Mouse (Mus musculus): ENCODE data around the gene Elp4. TPM values are rescaled to one million over a fixed set of nuclear protein-coding genes. Genes with fewer than 3 reads are reported as not detected.

The Elp4 gene
- polyA plus RNA-seq, 1 experiment, result 2.9 TPM

DNA sequence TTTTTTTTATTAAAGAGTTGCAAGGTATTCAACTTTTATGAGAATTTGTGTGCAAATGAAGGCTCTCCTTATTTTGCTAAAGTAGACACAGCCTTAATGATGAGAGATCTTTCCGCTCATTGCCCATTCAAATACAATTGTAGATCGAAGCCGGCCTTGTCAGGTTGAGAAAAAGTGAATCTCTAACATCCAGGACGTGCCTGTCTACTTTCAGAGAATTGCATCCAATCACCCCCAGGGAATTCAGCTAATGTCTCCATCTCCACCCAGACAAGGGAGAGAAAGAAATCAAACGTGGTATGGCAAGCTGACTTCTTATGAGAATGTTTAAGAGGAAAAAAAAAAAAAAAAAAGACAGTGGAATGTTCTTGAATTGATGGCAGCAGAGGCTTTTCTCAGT is 239.4 kb downstream of the Elp4 start:
- DNase-seq (ENCODE audit: low read depth in 1 of 2, low spot score in 2 of 2), result no peak
- H3K36me3 ChIP-seq (ENCODE audit: control insufficient read depth, insufficient read depth, low read length), result no peaks in the 10 kb centered on the region
- no peaks in the 10 kb centered on the region for H3K4me1 ChIP-seq (ENCODE audit: control insufficient read depth, insufficient read depth, insufficient read length)
- no peak overlapping the region for H3K27ac ChIP-seq (ENCODE audit: insufficient read depth, low read length)
- TF ChIP-seq CTCF (IDR thresholded peaks at IDR 0.05; ENCODE audit: extremely low read depth, insufficient read depth, insufficient read length, insufficient replicate concordance) (no peak), POLR2A (IDR thresholded peaks at IDR 0.05; ENCODE audit: low read depth, low read length) (no peak)
- peaks cover 40% of the 10 kb centered on the region for H3K27me3 ChIP-seq (ENCODE audit: control insufficient read depth, insufficient read depth, low read length)
- 22% methylated on average over 5 of the region's 5 CpGs for WGBS
- H3K4me3 ChIP-seq (ENCODE audit: extremely low read depth, insufficient read depth, insufficient read length), result no peak overlapping the region

DNA sequence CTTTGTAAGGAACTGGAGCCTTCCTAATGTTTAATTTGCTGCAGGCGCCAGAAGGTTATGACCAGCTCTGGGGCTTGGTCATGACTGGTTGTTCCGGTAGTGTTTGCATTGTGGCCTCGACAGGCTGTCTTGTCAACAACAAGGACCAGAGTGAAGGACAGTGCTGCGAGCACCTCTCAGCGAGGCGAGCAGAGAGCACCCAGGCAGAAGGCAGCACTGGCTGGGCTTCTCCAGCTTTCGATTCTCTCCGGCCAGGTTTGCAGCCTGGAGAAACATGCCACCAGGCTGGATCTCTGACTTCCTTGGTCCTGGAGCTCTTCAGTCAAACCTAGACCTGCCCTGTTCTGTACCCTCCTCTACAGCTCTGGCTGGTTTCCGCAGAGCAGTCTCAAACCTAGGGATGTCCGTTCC is 241.3 kb downstream of the Elp4 start:
- DNase-seq (ENCODE audit: low read depth in 1 of 2, low spot score in 2 of 2), result no peak
- no peak overlapping the region for H3K27ac ChIP-seq (ENCODE audit: insufficient read depth, low read length)
- no peaks in the 10 kb centered on the region for H3K4me1 ChIP-seq (ENCODE audit: control insufficient read depth, insufficient read depth, insufficient read length)
- H3K36me3 ChIP-seq (ENCODE audit: control insufficient read depth, insufficient read depth, low read length), result no peaks in the 10 kb centered on the region
- WGBS, result 11% methylated on average over 10 of the region's 10 CpGs
- TF ChIP-seq CTCF (IDR thresholded peaks at IDR 0.05; ENCODE audit: extremely low read depth, insufficient read depth, insufficient read length, insufficient replicate concordance) (no peak), POLR2A (IDR thresholded peaks at IDR 0.05; ENCODE audit: low read depth, low read length) (no peak)
- no peak overlapping the region for H3K4me3 ChIP-seq (ENCODE audit: extremely low read depth, insufficient read depth, insufficient read length)
- H3K27me3 ChIP-seq (ENCODE audit: control insufficient read depth, insufficient read depth, low read length), result peaks cover 27% of the 10 kb centered on the region

DNA sequence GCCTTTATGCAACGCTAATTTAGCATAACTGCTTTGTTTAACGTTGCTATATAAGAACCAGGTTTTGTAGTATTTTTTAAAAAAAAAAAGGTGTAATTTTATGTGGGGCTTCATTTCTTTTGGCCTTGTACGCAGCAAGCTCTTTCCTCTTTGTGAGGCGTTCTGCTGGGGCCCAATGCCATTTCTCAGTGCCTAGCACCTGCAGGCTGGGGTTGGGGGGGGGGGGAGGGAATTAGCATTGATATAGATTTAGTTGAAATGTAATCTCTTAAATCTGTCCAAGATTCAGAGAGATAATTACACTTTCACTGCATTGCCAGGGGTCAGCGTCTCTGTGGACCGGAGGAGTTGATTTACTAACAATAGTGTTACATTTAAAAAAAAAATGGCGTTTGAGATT is 241.8 kb downstream of the Elp4 start:
- no peak for DNase-seq (ENCODE audit: low read depth in 1 of 2, low spot score in 2 of 2)
- H3K4me3 ChIP-seq (ENCODE audit: extremely low read depth, insufficient read depth, insufficient read length), result no peak overlapping the region
- H3K4me1 ChIP-seq (ENCODE audit: control insufficient read depth, insufficient read depth, insufficient read length), result no peaks in the 10 kb centered on the region
- no peak overlapping the region for H3K27ac ChIP-seq (ENCODE audit: insufficient read depth, low read length)
- no peaks in the 10 kb centered on the region for H3K36me3 ChIP-seq (ENCODE audit: control insufficient read depth, insufficient read depth, low read length)
- TF ChIP-seq CTCF (IDR thresholded peaks at IDR 0.05; ENCODE audit: extremely low read depth, insufficient read depth, insufficient read length, insufficient replicate concordance) (no peak), POLR2A (IDR thresholded peaks at IDR 0.05; ENCODE audit: low read depth, low read length) (no peak)
- WGBS, result 11% methylated on average over 7 of the region's 7 CpGs
- peaks cover 25% of the 10 kb centered on the region for H3K27me3 ChIP-seq (ENCODE audit: control insufficient read depth, insufficient read depth, low read length)

DNA sequence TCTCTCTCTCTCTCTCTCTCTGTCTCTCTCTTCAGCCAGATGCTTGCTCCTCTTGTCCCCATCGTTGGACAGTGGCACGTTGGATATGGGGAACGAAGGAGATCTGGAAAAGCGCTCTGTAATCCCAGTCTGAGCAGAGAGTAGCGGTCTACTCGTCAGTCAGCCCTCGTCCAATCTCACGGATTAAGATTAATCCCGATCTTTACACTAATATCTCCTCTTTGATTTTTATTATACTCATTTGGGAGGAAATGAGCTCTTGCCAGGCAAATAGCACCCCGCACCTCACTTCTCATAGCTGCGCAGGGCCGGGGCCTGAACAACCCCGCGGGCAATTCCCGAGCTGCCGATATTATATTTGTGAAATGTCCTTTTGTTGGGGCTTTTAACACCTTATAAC is 242.2 kb downstream of the Elp4 start:
- WGBS, result 13% methylated on average over 16 of the region's 16 CpGs
- TF ChIP-seq CTCF (IDR thresholded peaks at IDR 0.05; ENCODE audit: extremely low read depth, insufficient read depth, insufficient read length, insufficient replicate concordance) (no peak), POLR2A (IDR thresholded peaks at IDR 0.05; ENCODE audit: low read depth, low read length) (no peak)
- Histone ChIP-seq H3K27ac (ENCODE audit: insufficient read depth, low read length) (no peak overlapping the region), H3K36me3 (ENCODE audit: control insufficient read depth, insufficient read depth, low read length) (no peaks in the 10 kb centered on the region), H3K4me1 (ENCODE audit: control insufficient read depth, insufficient read depth, insufficient read length) (no peaks in the 10 kb centered on the region), H3K4me3 (ENCODE audit: extremely low read depth, insufficient read depth, insufficient read length) (no peak overlapping the region), H3K27me3 (ENCODE audit: control insufficient read depth, insufficient read depth, low read length) (peaks cover 22% of the 10 kb centered on the region)
- no peak for DNase-seq (ENCODE audit: low read depth in 1 of 2, low spot score in 2 of 2)

DNA sequence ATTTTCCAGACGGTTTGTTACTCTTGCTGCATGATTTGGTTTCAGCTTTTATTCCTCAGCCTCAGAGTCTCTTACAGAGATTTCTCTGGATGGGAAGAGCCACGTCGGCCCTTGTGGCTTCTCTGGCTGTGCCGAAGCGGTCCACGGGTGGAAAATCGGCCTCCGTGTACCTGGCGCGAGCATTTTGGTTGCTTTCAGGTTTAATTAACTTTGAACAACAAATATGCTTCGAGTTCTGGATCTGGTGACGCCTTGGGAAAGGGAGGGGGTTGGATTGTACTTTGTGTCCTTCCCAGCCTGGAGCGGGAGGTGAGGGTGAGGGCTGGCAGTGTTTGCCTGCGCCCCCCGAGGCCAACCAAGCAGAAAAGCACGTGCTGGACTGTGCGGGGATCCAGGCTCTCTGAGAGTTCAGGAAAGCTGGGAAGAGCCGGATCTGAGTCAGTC is 242.7 kb downstream of the Elp4 start:
- H3K4me3 ChIP-seq (ENCODE audit: extremely low read depth, insufficient read depth, insufficient read length), result no peak overlapping the region
- no peaks in the 10 kb centered on the region for H3K4me1 ChIP-seq (ENCODE audit: control insufficient read depth, insufficient read depth, insufficient read length)
- DNase-seq (ENCODE audit: low read depth in 1 of 2, low spot score in 2 of 2), result no peak
- H3K27me3 ChIP-seq (ENCODE audit: control insufficient read depth, insufficient read depth, low read length), result peaks cover 19% of the 10 kb centered on the region
- 8% methylated on average over 18 of the region's 18 CpGs for WGBS
- H3K36me3 ChIP-seq (ENCODE audit: control insufficient read depth, insufficient read depth, low read length), result no peaks in the 10 kb centered on the region
- no peak overlapping the region for H3K27ac ChIP-seq (ENCODE audit: insufficient read depth, low read length)
- TF ChIP-seq CTCF (IDR thresholded peaks at IDR 0.05; ENCODE audit: extremely low read depth, insufficient read depth, insufficient read length, insufficient replicate concordance) (no peak), POLR2A (IDR thresholded peaks at IDR 0.05; ENCODE audit: low read depth, low read length) (no peak)

DNA sequence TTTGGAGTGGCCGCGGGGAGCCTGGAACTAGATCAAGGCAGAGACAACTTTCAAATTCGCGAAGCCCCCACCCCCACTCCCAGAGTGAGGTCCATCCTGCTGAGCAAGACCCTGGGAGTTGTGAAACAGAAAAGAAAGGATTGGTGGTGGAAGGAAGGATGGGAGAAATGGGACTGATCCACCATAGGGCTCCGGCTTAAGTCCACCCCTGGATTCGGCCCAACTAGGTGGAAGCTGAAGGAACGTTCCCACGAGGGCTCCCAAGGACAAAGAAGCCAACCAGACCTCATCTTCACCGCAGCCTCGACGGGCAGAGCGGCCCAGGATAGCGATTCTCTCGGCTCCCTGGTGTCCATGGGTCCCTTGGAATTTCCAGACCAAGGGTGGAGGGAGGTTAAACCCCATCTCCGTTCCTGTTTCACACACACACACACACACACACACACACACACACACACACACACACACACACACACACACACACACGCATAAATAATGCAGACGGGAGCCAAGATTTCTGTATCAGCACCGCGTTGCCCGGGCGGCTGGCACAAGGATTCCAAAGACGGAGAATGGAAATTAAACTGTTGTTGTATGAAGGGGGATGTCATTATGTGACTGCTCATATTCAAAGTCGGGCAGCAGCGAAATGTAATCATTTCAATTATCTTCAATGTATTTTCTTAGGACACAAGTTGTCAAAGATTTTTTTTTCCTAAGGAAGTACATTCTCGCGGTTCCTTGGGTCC is 243.3 kb downstream of the Elp4 start:
- H3K4me1 ChIP-seq (ENCODE audit: control insufficient read depth, insufficient read depth, insufficient read length), result no peaks in the 10 kb centered on the region
- WGBS, result 7% methylated on average over 26 of the region's 26 CpGs
- TF ChIP-seq POLR2A (IDR thresholded peaks at IDR 0.05; ENCODE audit: low read depth, low read length), result no peak
- no peak for TF ChIP-seq CTCF (IDR thresholded peaks at IDR 0.05; ENCODE audit: extremely low read depth, insufficient read depth, insufficient read length, insufficient replicate concordance)
- H3K27me3 ChIP-seq (ENCODE audit: control insufficient read depth, insufficient read depth, low read length), result peaks cover 15% of the 10 kb centered on the region; the same call in 1 of the 2 replicates
- DNase-seq (ENCODE audit: low read depth in 1 of 2, low spot score in 2 of 2), result no peak
- no peak overlapping the region for H3K4me3 ChIP-seq (ENCODE audit: extremely low read depth, insufficient read depth, insufficient read length)
- H3K27ac ChIP-seq (ENCODE audit: insufficient read depth, low read length), result no peak overlapping the region
- no peaks in the 10 kb centered on the region for H3K36me3 ChIP-seq (ENCODE audit: control insufficient read depth, insufficient read depth, low read length)

All from spleen, adult 2 months (tissue).